Mouse (Mus musculus) stomach, embryonic 16.5 days (tissue): ENCODE results near the gene Gm10324. TPM values are rescaled to one million over a fixed set of nuclear protein-coding genes. Genes with fewer than 3 reads are reported as not detected.
"Not testable (repeated sequence)": the region's sequence is repeated elsewhere in the genome, so short reads cannot be mapped to it uniquely, and the experiment has no call there.

ENCODE experiments used
- ATAC-seq: fragments of 200-750 bp; cut with Nextera tagmentation; 2 replicates; pipeline ENCODE4 v1.8.0; 2017; ENCODE audit warnings: moderate number of reproducible peaks, moderate TSS enrichment; ENCODE audit not compliant: insufficient read depth, low FRiP score
- H3K27ac ChIP-seq: fragments of 300-500 bp; sonication (generic); 2 replicates; pipeline ENCODE4 v1.5.1; 2014; ENCODE audit warnings: low read length
- H3K27me3 ChIP-seq: fragments of 300-500 bp; sonication (generic); 2 replicates; pipeline ENCODE4 v1.6.1; 2014; ENCODE audit warnings: low read length, control low read depth, mixed read lengths; ENCODE audit not compliant: control insufficient read depth, insufficient read depth
- H3K36me3 ChIP-seq: fragments of 300-500 bp; sonication (generic); 2 replicates; pipeline ENCODE4 v1.6.1; 2014; ENCODE audit warnings: low read length; ENCODE audit not compliant: control insufficient read depth, insufficient read depth
- H3K4me1 ChIP-seq: fragments of 300-500 bp; sonication (generic); 2 replicates; pipeline ENCODE4 v1.6.1; 2014; ENCODE audit warnings: low read length, control low read depth, mixed read lengths; ENCODE audit not compliant: control insufficient read depth, insufficient read depth
- H3K4me2 ChIP-seq: fragments of 300-500 bp; sonication (generic); 2 replicates; pipeline ENCODE4 v1.6.1; 2014; ENCODE audit warnings: low read depth, low read length, mixed read lengths
- H3K4me3 ChIP-seq: fragments of 300-500 bp; sonication (generic); replicated peaks from 2 replicates; pipeline ENCODE4 v1.5.1; 2014; ENCODE audit warnings: mild to moderate bottlenecking, low read length
- H3K9ac ChIP-seq: fragments of 300-500 bp; sonication (generic); 2 replicates; pipeline ENCODE4 v1.6.1; 2014; ENCODE audit warnings: low read length
- H3K9me3 ChIP-seq: fragments of 300-500 bp; sonication (generic); replicated peaks from 2 replicates; pipeline ENCODE4 v1.6.1; 2016; ENCODE audit warnings: low read length, control low read depth; ENCODE audit not compliant: control insufficient read depth
- WGBS: fragments of 180-500 bp; shearing (Covaris S2); extraction: QIAGEN DNeasy Blood & Tissue Kit; methylation state at CpG from one replicate; pipeline ENCODE4 v1.1.7; 2014; 5-methylcytosine and 5-hydroxymethylcytosine counted together
- polyA plus RNA-seq: library from polyadenylated mRNA; unstranded; fragments of >200 nt; fragmentation: Nextera tagmentation; extraction: Ambion mirVana; gene quantifications from 2 replicates; pipeline ENCODE4 v1.2.1, GENCODE M21; 2015

The Gm10324 gene
- polyA plus RNA-seq: not detected in 2 replicates

- H3K9me3 ChIP-seq, H3K4me1 ChIP-seq, H3K27ac ChIP-seq, H3K9ac ChIP-seq, H3K4me2 ChIP-seq, H3K4me3 ChIP-seq, H3K36me3 ChIP-seq, H3K27me3 ChIP-seq, ATAC-seq: not testable (repeated sequence)
- WGBS: no CpG with 5 or more reads among the region's 2 CpGs
These were observed at the start of gene Gm10324 for GRCm38 (mm10) chr13:66119247-66119646. Gene Gm10324 (plus strand): TSS chr13:66119547.

Other genes starting within 250 kb of the Gm10324 start
- gene Gm10772, start 108.0 kb downstream of the Gm10324 start, polyA plus RNA-seq: not detected in 2 replicates